24 mouse cellular contexts compared by ENCODE assay signal in the genomic region with DNA sequence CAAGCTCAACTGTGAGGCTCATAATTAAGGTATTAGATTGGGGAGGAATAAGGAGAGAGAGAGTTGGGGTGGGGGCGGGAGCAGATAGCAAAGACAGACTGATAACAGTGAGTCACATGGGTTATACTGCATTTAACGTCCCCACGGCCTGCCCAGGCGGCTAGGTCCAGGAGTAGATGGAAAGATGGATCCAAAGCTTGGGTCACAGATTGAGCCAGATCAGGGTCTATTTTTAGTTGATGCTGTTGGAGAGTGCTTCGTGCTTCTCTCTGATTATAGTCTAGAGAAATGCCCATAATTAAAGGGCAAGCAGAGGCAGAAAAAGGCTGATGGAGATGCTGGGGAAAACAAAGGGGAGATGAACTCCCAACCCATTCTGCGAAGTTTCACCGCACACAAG.
DNase-seq lines count a peak whose midpoint lies in the region; ATAC-seq and TF ChIP-seq lines count a peak whose summit lies in the region.
"Had no signal": no experiment of that assay in that cellular context is flagged by ENCODE, and none has a peak within 500 bp of the region (broad histone marks: within the 10 kb centered on the region; RNA-seq: fewer than 3 reads in every experiment).

No protein-coding gene starts in this region.

- no peak for TF ChIP-seq CTCF in layer of hippocampus, adult 2 months (conservative IDR thresholded peaks at IDR 0.05)

- H3K27me3 ChIP-seq in heart, embryonic 13.5 days (replicated peaks): no peaks in the 10 kb centered on the region
- no peaks in the 10 kb centered on the region for H3K27me3 ChIP-seq in neural tube, embryonic 13.5 days
- H3K27me3 ChIP-seq: embryonic facial prominence, embryonic 15.5 days; forebrain, embryonic 15.5 days; intestine, embryonic 15.5 days had no signal

- no peak for DNase-seq in cerebellum, postnatal 4 days (ENCODE audit: low spot score in 2 of 2)
- DNase-seq in heart, adult 8-10 months (ENCODE audit: low spot score): no peak
- DNase-seq in layer of hippocampus, adult 2 months (ENCODE audit: low spot score in 2 of 2): no peak
- DNase-seq in layer of hippocampus, adult 8-10 months (ENCODE audit: low spot score in 2 of 2): no peak
- no peak for DNase-seq in neural tube, embryonic 10.5 days (ENCODE audit: extremely low spot score, low spot score)
- DNase-seq: adrenal gland, adult 8-10 months; adrenal gland, postnatal 36 days; B cell, adult 2 months; cerebellum, adult 11-12 months; cerebellum, adult 9-11 months; embryo, embryonic 11 days; gastrocnemius, postnatal 14 days; heart, postnatal 10 days; heart, postnatal 4 days had no signal

- peak; percentile 34; the same call in 1 of the 2 replicates for ATAC-seq in cerebellum, adult (ENCODE audit: insufficient number of reproducible peaks, low FRiP score, low TSS enrichment)
- no peak for ATAC-seq in heart, embryonic 13.5 days (ENCODE audit: extremely low read depth, insufficient number of reproducible peaks, low FRiP score, low TSS enrichment)
- ATAC-seq in neural tube, embryonic 13.5 days (ENCODE audit: low read depth): no peak
- ATAC-seq: CD4-positive, CD25-positive, alpha-beta regulatory T cell, adult 4 months; forebrain, embryonic 15.5 days; intestine, embryonic 15.5 days had no signal

- H3K4me2 ChIP-seq in heart, embryonic 13.5 days: no peak overlapping the region
- no peak overlapping the region for H3K4me2 ChIP-seq in neural tube, embryonic 13.5 days
- H3K4me2 ChIP-seq: embryonic facial prominence, embryonic 15.5 days; forebrain, embryonic 15.5 days; intestine, embryonic 15.5 days had no signal

- H3K9ac ChIP-seq in heart, embryonic 13.5 days: no peak overlapping the region
- H3K9ac ChIP-seq in neural tube, embryonic 13.5 days: no peak overlapping the region
- H3K9ac ChIP-seq: embryonic facial prominence, embryonic 15.5 days; forebrain, embryonic 15.5 days; intestine, embryonic 15.5 days had no signal

- H3K36me3 ChIP-seq in heart, embryonic 13.5 days: no peaks in the 10 kb centered on the region
- 0 out of 2 replicates have a peak, but pooled peaks cover 7% of the 10 kb centered on the region for H3K36me3 ChIP-seq in neural tube, embryonic 13.5 days
- H3K36me3 ChIP-seq: embryonic facial prominence, embryonic 15.5 days; forebrain, embryonic 15.5 days; G1E; intestine, embryonic 15.5 days had no signal

- peaks cover 36% of the 10 kb centered on the region for H3K4me1 ChIP-seq in heart, embryonic 13.5 days
- peaks cover 55% of the 10 kb centered on the region for H3K4me1 ChIP-seq in neural tube, embryonic 13.5 days (replicated peaks)
- H3K4me1 ChIP-seq: intestine, embryonic 15.5 days had no signal

- no peaks in the 10 kb centered on the region for H3K9me3 ChIP-seq in heart, embryonic 13.5 days
- no peaks in the 10 kb centered on the region for H3K9me3 ChIP-seq in neural tube, embryonic 13.5 days
- H3K9me3 ChIP-seq: embryonic facial prominence, embryonic 15.5 days; forebrain, embryonic 10.5 days; forebrain, embryonic 15.5 days; G1E; intestine, embryonic 15.5 days had no signal

- H3K4me3 ChIP-seq in heart, embryonic 13.5 days: no peak overlapping the region
- no peak overlapping the region for H3K4me3 ChIP-seq in layer of hippocampus, adult 2 months
- H3K4me3 ChIP-seq in neural tube, embryonic 13.5 days: no peak overlapping the region
- H3K4me3 ChIP-seq: embryonic facial prominence, embryonic 15.5 days; erythroblast, embryonic 14.5 days; forebrain, embryonic 10.5 days; forebrain, embryonic 15.5 days; intestine, embryonic 15.5 days had no signal

- WGBS in heart, embryonic 13.5 days: 58% methylated on average over 7 of the region's 7 CpGs
- 89% methylated on average over 7 of the region's 7 CpGs for WGBS in neural tube, embryonic 13.5 days

- H3K27ac ChIP-seq in heart, embryonic 13.5 days (replicated peaks): peak overlapping the region; percentile 12; the same call in 1 of the 2 replicates
- H3K27ac ChIP-seq in layer of hippocampus, adult 2 months: peak overlapping the region; percentile 23; the same call in 1 of the 2 replicates
- H3K27ac ChIP-seq in neural tube, embryonic 13.5 days (replicated peaks): 0 out of 2 replicates have a peak overlapping the region, but pooled peaks have one; percentile 13
- H3K27ac ChIP-seq: embryonic facial prominence, embryonic 15.5 days; forebrain, embryonic 10.5 days; forebrain, embryonic 15.5 days; intestine, embryonic 15.5 days had no signal
